Mouse (Mus musculus) heart, postnatal 10 days (tissue): ENCODE measurements at regions not wholly inside any gene's neighbourhood (a gene's known extent, or its start where the extent isn't known, plus 50 kb on each side); places are given as distances from the start of the nearest gene placed in this dataset.
A peak's percentile ranks its signal among the peaks of the same experiment; 100 is the strongest.

Source experiments
- DNase-seq, 2 experiments: peaks; one replicate each; pipeline ENCODE4 v3.0.0; 2021
- intact Hi-C: fragments of 180-260 bp; cut with DNase I; formaldehyde crosslinking; loops from one replicate; pipeline ENCODE4 v1.15.1; 2025

GRCm38 (mm10) chr7:73303818-73304217, 71.5 kb upstream of the Rgma start:
- no peak for DNase-seq
- intact Hi-C loops: no loop called here

- DNase-seq: no peak
- intact Hi-C loops: no loop called here
Observed at GRCm38 (mm10) chr7:73304799-73305198, 70.5 kb upstream of the Rgma start.

- DNase-seq: no peak
- intact Hi-C loops: no loop called here
Observed at GRCm38 (mm10) chr7:73305286-73305975, 69.9 kb upstream of the Rgma start.

GRCm38 (mm10) chr7:73306296-73306695, 69.0 kb upstream of the Rgma start:
- intact Hi-C loops: no loop called here
- DNase-seq: no peak

GRCm38 (mm10) chr7:73306728-73307127, 68.6 kb upstream of the Rgma start:
- intact Hi-C loops: no loop called here

GRCm38 (mm10) chr7:73307586-73308490, 67.5 kb upstream of the Rgma start:
- DNase-seq: no peak
- intact Hi-C loops: no loop called here

More at GRCm38 (mm10) chr7:73306728-73307127, 68.6 kb upstream of the Rgma start:
- no peak for DNase-seq

- no peak for DNase-seq
- intact Hi-C loops: no loop called here
Observed at GRCm38 (mm10) chr7:73308981-73309380, 66.3 kb upstream of the Rgma start.

- no peak for DNase-seq
- intact Hi-C loops: no loop called here
Observed at GRCm38 (mm10) chr7:73310056-73310455, 65.3 kb upstream of the Rgma start.

- DNase-seq: no peak
- intact Hi-C loops: no loop called here
Observed at GRCm38 (mm10) chr7:73310581-73311136, 64.7 kb upstream of the Rgma start.

GRCm38 (mm10) chr7:73315555-73315954, 59.8 kb upstream of the Rgma start:
- no peak for DNase-seq
- intact Hi-C loops: no loop called here

- DNase-seq: no peak
- intact Hi-C loops: no loop called here
Observed at GRCm38 (mm10) chr7:73317574-73317973, 57.7 kb upstream of the Rgma start.

GRCm38 (mm10) chr7:73319004-73319403, 56.3 kb upstream of the Rgma start:
- no peak for DNase-seq
- intact Hi-C loops: no loop called here

- DNase-seq: peak; percentile 86
- intact Hi-C loops: no loop called here
Observed at GRCm38 (mm10) chr7:73319994-73320393, 55.3 kb upstream of the Rgma start.

GRCm38 (mm10) chr7:73322466-73323151, 52.7 kb upstream of the Rgma start:
- intact Hi-C loops: no loop called here
- DNase-seq: no peak

- intact Hi-C loops: no loop called here
- DNase-seq: peak in 1 of 2 experiments; percentile 51
Observed at GRCm38 (mm10) chr7:73323556-73323955, 51.8 kb upstream of the Rgma start.

GRCm38 (mm10) chr7:73325503-73325902, 49.8 kb upstream of the Rgma start:
- intact Hi-C loops: loop anchor here (2.0 kb wide), 1 partner anchor 47 kb away; no protein-coding TSS in a partner anchor
- peak; percentile 53 to 55 for DNase-seq
